Mouse (Mus musculus) hindbrain, embryonic 16.5 days (tissue): ENCODE data around the gene Gys1. TPM values are rescaled to one million over a fixed set of nuclear protein-coding genes. Genes with fewer than 3 reads are reported as not detected.
A peak's percentile ranks its signal among the peaks of the same experiment; 100 is the strongest.

Source experiments
- ATAC-seq: fragments of 200-750 bp; cut with Nextera tagmentation; 2 replicates; pipeline ENCODE4 v1.8.0; 2017; ENCODE audit warnings: moderate TSS enrichment, moderate library complexity
- H3K27ac ChIP-seq: fragments of 300-500 bp; sonication (generic); 2 replicates; pipeline ENCODE4 v1.5.1; 2014; ENCODE audit warnings: low read depth, mild to moderate bottlenecking, control low read depth, low read length, moderate library complexity
- H3K27me3 ChIP-seq: fragments of 300-500 bp; sonication (generic); replicated peaks from 2 replicates; pipeline ENCODE4 v1.6.1; 2014; ENCODE audit warnings: low read length; ENCODE audit not compliant: control insufficient read depth, insufficient read depth
- H3K36me3 ChIP-seq: fragments of 300-500 bp; sonication (generic); 2 replicates; pipeline ENCODE4 v1.6.1; 2014; ENCODE audit warnings: mild to moderate bottlenecking, low read length, moderate library complexity, mixed read lengths; ENCODE audit not compliant: control insufficient read depth, insufficient read depth
- H3K4me1 ChIP-seq: fragments of 300-500 bp; sonication (generic); 2 replicates; pipeline ENCODE4 v1.6.1; 2014; ENCODE audit warnings: low read depth, low read length; ENCODE audit not compliant: control insufficient read depth, insufficient read depth
- H3K4me2 ChIP-seq: fragments of 300-500 bp; sonication (generic); 2 replicates; pipeline ENCODE4 v1.6.1; 2014; ENCODE audit warnings: mild to moderate bottlenecking, low read length, control low read depth, moderate library complexity
- H3K4me3 ChIP-seq: fragments of 300-500 bp; sonication (generic); 2 replicates; pipeline ENCODE4 v1.5.1; 2014; ENCODE audit warnings: mild to moderate bottlenecking, low read length, control low read depth, moderate library complexity
- H3K9ac ChIP-seq: fragments of 300-500 bp; sonication (generic); 2 replicates; pipeline ENCODE4 v1.6.1; 2014; ENCODE audit warnings: low read depth, mild to moderate bottlenecking, control low read depth, low read length, moderate library complexity
- H3K9me3 ChIP-seq: fragments of 300-500 bp; sonication (generic); 2 replicates; pipeline ENCODE4 v1.6.1; 2014; ENCODE audit warnings: mild to moderate bottlenecking, low read length, moderate library complexity; ENCODE audit not compliant: control insufficient read depth
- WGBS: fragments of 180-500 bp; shearing (Covaris S2); extraction: QIAGEN DNeasy Blood & Tissue Kit; methylation state at CpG from one replicate; pipeline ENCODE4 v1.1.7; 2014; 5-methylcytosine and 5-hydroxymethylcytosine counted together
- polyA plus RNA-seq: library from polyadenylated mRNA; unstranded; fragments of >200 nt; fragmentation: Nextera tagmentation; extraction: Ambion mirVana; gene quantifications from 2 replicates; pipeline ENCODE4 v1.2.1, GENCODE M21; 2015

The Gys1 gene
- polyA plus RNA-seq, 1 experiment from 2014 or later: 25.5 TPM

DNA sequence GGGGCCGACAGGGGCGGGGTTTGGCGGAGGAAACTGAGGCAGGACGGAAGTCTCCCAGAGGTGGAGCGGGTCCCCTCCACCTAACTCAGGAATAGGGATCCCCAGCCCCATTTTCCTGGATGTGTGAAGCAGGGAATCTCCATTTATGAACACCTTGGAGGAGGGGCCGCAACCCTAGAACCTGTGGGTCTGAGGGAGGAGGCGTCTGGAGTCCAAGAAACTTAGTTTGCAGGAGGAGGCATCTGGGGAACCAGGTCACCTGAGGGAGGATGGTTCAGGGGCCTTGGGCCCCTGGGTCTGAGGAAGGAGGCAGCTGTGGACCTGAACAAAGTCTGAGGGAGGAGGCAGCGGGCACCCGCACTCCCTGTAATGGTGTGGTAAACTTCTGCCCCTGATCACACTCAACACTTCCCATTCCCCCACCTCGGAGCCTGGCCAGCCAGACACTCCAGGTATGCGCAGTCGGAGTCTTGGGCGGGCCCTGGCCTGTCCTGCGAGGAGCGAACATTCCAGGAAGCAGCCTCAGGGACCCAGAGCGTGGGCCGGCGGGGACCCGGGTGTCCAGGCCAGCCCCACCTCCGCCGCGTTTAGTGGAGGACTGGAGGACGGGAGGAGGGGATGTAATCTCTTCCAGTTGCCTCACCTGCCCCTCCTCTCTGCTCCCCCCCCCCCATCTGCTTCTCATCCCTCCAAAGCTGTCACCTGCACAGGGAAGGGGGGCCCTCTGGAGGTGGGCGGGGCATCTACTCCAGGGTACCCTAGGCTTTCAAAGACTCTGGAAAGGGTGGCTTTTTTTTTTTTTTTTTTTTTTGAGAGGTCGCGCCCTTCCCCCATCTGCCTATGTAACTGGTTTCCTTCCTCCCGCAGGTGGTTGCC lies 20.5 kb upstream of the Gys1 start:
- Histone ChIP-seq H3K4me2 (peak overlapping the region; percentile 92), H3K27ac (no peak overlapping the region), H3K27me3 (peaks cover 90% of the 10 kb centered on the region), H3K9ac (peak overlapping the region; percentile 68), H3K36me3 (no peaks in the 10 kb centered on the region), H3K4me1 (peaks cover 15% of the 10 kb centered on the region), H3K9me3 (no peaks in the 10 kb centered on the region), H3K4me3 (peak overlapping the region; percentile 53)
- 2% methylated on average over 27 of the region's 27 CpGs for WGBS
- no peak for ATAC-seq

DNA sequence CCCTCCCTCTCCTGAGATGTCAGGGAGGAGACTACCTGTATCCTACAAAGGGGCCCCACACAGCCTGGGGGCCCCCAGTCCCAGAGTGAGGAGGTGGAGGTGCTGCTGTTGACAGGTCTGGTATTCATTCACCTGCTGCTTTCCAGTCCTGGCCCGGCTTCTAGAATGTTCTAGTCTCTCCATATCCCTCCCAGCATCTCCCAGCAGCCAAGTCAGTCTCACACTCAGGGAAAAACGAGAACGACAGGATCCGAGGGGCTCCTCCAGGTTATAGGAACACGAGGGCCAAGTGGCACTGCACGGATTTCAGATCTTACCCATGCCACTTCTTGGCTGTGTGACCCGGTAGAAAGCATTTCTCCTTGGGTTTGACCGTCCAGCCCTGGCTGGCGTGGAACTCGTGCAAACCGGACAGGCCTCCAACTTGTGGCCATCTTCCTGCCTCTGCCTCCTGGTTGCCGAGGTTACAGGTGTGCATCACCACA lies 19.9 kb upstream of the Gys1 start:
- Histone ChIP-seq H3K36me3 (no peaks in the 10 kb centered on the region), H3K9ac (no peak overlapping the region), H3K4me2 (no peak overlapping the region), H3K4me3 (no peak overlapping the region), H3K27me3 (peaks cover 87% of the 10 kb centered on the region), H3K4me1 (peaks cover 15% of the 10 kb centered on the region), H3K9me3 (no peaks in the 10 kb centered on the region), H3K27ac (no peak overlapping the region)
- no peak for ATAC-seq
- 39% methylated on average over 12 of the region's 12 CpGs for WGBS

DNA sequence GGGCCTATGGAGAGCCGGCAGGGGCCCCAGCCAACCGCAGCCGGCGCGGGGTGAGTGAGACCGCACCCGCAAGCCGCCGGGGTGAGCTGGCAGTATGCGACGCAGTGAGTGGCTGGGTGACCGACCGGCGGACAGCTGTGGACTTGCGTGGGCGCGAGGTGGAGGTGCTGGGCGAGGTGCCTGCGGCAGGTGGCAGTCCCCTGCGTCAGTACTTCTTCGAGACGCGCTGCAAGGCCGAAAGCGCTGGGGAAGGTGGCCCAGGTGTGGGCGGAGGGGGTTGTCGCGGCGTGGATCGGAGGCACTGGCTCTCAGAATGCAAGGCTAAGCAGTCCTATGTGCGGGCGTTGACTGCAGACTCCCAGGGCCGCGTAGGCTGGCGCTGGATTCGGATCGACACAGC lies 19.0 kb upstream of the Gys1 start:
- Histone ChIP-seq H3K9ac (peak overlapping the region; percentile 41; the same call in 1 of the 2 replicates), H3K9me3 (no peaks in the 10 kb centered on the region), H3K27me3 (peaks cover 87% of the 10 kb centered on the region), H3K4me3 (peak overlapping the region; percentile 17; the same call in 1 of the 2 replicates), H3K36me3 (no peaks in the 10 kb centered on the region), H3K4me1 (peaks cover 15% of the 10 kb centered on the region), H3K27ac (no peak overlapping the region), H3K4me2 (peak overlapping the region; percentile 25)
- WGBS: 11% methylated on average over 37 of the region's 37 CpGs
- ATAC-seq: no peak

DNA sequence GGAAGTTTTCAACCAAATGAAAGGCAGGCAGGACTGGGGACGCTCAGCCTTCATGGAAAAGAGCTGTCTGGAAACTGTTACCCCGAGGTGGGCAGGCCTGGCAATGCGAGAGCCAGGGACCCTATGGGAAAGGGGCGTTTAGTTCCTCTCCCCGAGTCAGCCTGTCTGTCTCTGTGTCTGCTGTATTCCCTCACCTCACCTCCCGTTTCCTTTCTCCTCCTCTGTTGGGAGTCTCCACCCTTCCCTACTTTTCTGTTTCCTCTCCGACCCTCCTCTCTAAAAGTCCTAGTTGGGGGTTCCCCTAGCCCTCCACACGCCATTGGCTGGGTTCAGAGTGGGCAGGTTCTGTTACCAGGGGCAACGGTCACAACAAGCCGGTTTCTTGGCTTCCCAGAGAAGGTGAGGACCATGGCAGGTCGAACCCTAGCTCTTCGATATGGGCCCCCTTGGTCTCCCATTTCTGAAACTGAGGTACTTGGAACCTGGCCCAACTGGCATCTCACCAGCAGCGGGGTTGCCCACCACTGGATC lies 16.6 kb upstream of the Gys1 start:
- H3K9ac ChIP-seq: no peak overlapping the region
- no peaks in the 10 kb centered on the region for H3K9me3 ChIP-seq
- H3K4me1 ChIP-seq: peaks cover 15% of the 10 kb centered on the region
- H3K4me2 ChIP-seq: no peak overlapping the region
- no peak overlapping the region for H3K27ac ChIP-seq
- peaks cover 24% of the 10 kb centered on the region for H3K36me3 ChIP-seq
- no peak for ATAC-seq
- H3K27me3 ChIP-seq: peaks cover 77% of the 10 kb centered on the region
- no peak overlapping the region for H3K4me3 ChIP-seq
- WGBS: 9% methylated on average over 13 of the region's 13 CpGs

DNA sequence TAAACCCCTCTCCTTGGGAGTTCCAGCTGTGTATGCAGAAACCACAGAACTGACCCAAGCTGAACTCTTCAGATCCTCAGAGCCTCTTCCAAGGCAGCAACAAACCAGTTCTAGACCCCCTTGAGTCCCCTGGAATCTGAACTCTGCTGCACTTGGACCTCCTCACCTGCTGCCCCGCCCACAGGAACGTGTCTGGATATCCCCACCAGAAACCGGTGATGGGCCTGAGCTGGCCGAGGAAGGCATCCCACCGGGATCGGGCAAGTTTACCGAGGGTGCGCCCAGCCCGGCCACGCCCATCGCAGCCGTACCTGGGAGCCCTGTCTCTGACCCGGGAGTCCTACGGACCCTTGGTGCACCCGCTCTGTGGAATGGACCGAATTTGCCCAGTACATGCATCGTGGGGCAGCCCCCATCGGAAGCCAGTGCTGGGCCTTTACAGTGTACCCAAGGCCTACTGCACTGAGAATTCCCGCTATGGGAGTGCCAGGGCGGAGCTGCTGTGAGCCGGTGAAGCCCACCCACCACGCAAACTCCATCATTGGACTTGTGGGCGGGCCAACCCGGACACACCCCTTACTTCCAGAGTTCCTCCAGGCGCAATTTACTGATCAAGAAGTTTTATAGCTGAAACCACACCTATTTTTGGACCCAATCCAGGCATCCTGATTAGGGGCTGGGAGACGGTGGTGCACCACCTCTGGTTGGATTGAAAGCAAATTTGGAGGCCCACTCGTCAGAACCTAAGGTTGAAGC lies 14.6 kb upstream of the Gys1 start:
- Histone ChIP-seq H3K4me3 (no peak overlapping the region), H3K9me3 (no peaks in the 10 kb centered on the region), H3K4me1 (peaks cover 3% of the 10 kb centered on the region; the same call in 1 of the 2 replicates), H3K36me3 (peaks cover 44% of the 10 kb centered on the region), H3K4me2 (no peak overlapping the region), H3K9ac (no peak overlapping the region), H3K27me3 (peaks cover 58% of the 10 kb centered on the region), H3K27ac (no peak overlapping the region)
- 14% methylated on average over 27 of the region's 27 CpGs for whole genome bisulfite sequencing
- no peak for ATAC-seq

DNA sequence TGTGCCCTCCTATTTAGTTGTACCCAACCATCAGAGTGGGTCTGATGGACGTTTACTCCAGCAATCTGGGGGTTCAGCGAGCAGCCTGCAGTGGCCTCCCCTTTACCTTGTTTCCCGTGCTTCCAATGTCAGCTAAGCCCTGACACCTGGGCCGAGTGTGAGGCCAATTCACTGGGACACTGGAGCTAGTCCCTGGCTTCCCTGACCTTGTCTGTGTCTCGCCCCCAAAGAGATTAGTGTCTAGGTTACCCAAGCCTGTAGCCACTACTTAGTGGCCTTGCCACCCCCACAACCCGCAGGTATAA lies 14.1 kb upstream of the Gys1 start, which contains the start of gene Lhb:
Gene Lhb, plus strand, starts transcription at position 206 of the 305 bp plus-strand sequence.
- Histone ChIP-seq H3K4me1 (peaks cover under 1% of the 10 kb centered on the region; the same call in 1 of the 2 replicates), H3K4me3 (no peak within 1 kb of the TSS), H3K9ac (no peak within 1 kb of the TSS), H3K27me3 (peaks cover 53% of the 10 kb centered on the region), H3K4me2 (no peak within 1 kb of the TSS), H3K9me3 (no peaks in the 10 kb centered on the region), H3K27ac (no peak within 1 kb of the TSS), H3K36me3 (peaks cover 45% of the 10 kb centered on the region)
- no peak for ATAC-seq
- 61% methylated on average over 6 of the region's 6 CpGs for WGBS

DNA sequence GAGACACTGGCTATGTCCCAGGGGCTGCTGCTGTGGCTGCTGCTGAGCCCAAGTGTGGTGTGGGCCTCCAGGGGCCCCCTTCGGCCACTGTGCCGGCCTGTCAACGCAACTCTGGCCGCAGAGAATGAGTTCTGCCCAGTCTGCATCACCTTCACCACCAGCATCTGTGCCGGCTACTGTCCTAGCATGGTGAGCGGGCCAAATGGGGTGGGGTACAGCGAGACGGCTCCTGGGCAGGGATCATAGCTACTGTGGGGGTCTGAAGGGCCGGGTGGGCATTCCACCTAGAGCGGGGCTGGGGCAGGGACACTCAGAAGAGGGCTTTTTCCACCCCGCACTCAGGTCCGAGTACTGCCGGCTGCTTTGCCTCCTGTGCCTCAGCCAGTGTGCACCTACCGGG lies 13.4 kb upstream of the Gys1 start:
- H3K4me2 ChIP-seq: no peak overlapping the region
- 92% methylated on average over 14 of the region's 14 CpGs for WGBS
- no peak overlapping the region for H3K9ac ChIP-seq
- H3K27me3 ChIP-seq: peaks cover 48% of the 10 kb centered on the region
- no peak overlapping the region for H3K27ac ChIP-seq
- no peak overlapping the region for H3K4me3 ChIP-seq
- no peaks in the 10 kb centered on the region for H3K9me3 ChIP-seq
- no peaks in the 10 kb centered on the region for H3K4me1 ChIP-seq
- no peak for ATAC-seq
- H3K36me3 ChIP-seq: peaks cover 45% of the 10 kb centered on the region

DNA sequence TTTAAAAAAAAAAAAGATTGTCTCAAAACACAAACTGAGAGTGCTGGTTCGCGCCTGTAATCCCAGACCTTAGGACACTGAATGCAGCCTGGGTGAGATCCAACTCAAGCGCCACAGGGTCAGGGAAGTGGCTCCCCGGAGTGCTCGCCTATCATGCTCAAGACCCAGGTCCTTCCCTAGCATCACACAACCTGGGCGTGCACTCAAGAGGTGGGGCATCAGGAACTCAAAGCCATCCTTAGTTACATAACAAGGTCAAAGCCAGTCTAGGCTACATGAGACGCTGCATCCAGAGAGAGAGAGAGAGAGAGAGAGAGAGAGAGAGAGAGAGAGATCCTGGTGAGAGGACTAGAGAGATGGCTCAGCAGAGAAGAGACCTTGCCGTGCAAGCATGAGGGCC lies 8.1 kb upstream of the Gys1 start:
- 93% methylated on average over 8 of the region's 8 CpGs for WGBS
- no peak for ATAC-seq

DNA sequence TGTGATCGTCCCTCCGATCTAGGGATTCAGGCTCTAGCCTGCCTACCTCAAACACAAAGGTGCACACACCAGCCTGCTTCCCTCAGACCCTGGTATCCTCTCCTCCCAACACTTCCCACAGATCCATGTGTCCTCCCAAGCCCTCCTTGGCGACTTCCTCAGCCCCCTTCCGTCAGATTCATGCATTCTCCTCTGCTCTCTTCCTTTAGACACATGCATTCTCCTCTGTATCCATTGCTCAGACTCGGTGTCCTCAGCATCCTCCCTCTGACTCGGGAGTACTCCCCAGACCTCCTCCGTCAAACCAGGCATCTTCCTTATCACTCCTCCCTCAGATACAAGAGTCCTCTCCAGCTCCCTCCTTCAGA lies 825 bp upstream of the Gys1 start:
- Histone ChIP-seq H3K9ac (peak overlapping the region; percentile 81), H3K4me1 (peaks cover 39% of the 10 kb centered on the region), H3K27ac (peak overlapping the region; percentile 78), H3K4me2 (peak overlapping the region; percentile 99), H3K27me3 (no peaks in the 10 kb centered on the region), H3K4me3 (peak overlapping the region; percentile 82), H3K36me3 (peaks cover 11% of the 10 kb centered on the region), H3K9me3 (no peaks in the 10 kb centered on the region)
- under 1% methylated on average over 7 of the region's 7 CpGs for WGBS
- no peak for ATAC-seq

More for the DNA sequence above, 8.1 kb upstream of the Gys1 start:
- no peak overlapping the region for H3K9ac ChIP-seq
- H3K9me3 ChIP-seq: no peaks in the 10 kb centered on the region
- no peak overlapping the region for H3K4me2 ChIP-seq
- H3K36me3 ChIP-seq: peaks cover 50% of the 10 kb centered on the region
- H3K27me3 ChIP-seq: no peaks in the 10 kb centered on the region; the same call in 1 of the 2 replicates
- no peak overlapping the region for H3K4me3 ChIP-seq
- H3K4me1 ChIP-seq: no peaks in the 10 kb centered on the region
- no peak overlapping the region for H3K27ac ChIP-seq
